Mouse (Mus musculus) heart, embryonic 15.5 days (tissue): ENCODE data around the gene Gm28047. TPM values are rescaled to one million over a fixed set of nuclear protein-coding genes. Genes with fewer than 3 reads are reported as not detected.

ENCODE experiments used
- ATAC-seq: fragments of 200-750 bp; cut with Nextera tagmentation; replicated peaks from 2 replicates; pipeline ENCODE4 v1.8.0; 2017; ENCODE audit warnings: low read depth, moderate TSS enrichment; ENCODE audit not compliant: insufficient number of reproducible peaks, insufficient read depth, low FRiP score
- H3K27ac ChIP-seq: fragments of 300-500 bp; sonication (generic); 2 replicates; pipeline ENCODE4 v1.5.1; 2015; ENCODE audit warnings: mild to moderate bottlenecking, inconsistent platforms
- H3K27me3 ChIP-seq: fragments of 300-500 bp; sonication (generic); 2 replicates; pipeline ENCODE4 v1.6.1; 2015; ENCODE audit warnings: inconsistent platforms
- H3K36me3 ChIP-seq: fragments of 300-500 bp; sonication (generic); 2 replicates; pipeline ENCODE4 v1.6.1; 2015; ENCODE audit warnings: mild to moderate bottlenecking, inconsistent platforms
- H3K4me1 ChIP-seq: fragments of 300-500 bp; sonication (generic); replicated peaks from 2 replicates; pipeline ENCODE4 v1.6.1; 2015; ENCODE audit warnings: inconsistent platforms
- H3K4me2 ChIP-seq: fragments of 300-500 bp; sonication (generic); 2 replicates; pipeline ENCODE4 v1.6.1; 2015; ENCODE audit warnings: inconsistent platforms, mild to moderate bottlenecking, moderate library complexity
- H3K4me3 ChIP-seq: fragments of 300-500 bp; sonication (generic); 2 replicates; pipeline ENCODE4 v1.5.1; 2015; ENCODE audit warnings: mild to moderate bottlenecking, inconsistent platforms
- H3K9ac ChIP-seq: fragments of 300-500 bp; sonication (generic); 2 replicates; pipeline ENCODE4 v1.6.1; 2015; ENCODE audit warnings: mild to moderate bottlenecking, inconsistent platforms
- H3K9me3 ChIP-seq: fragments of 300-500 bp; sonication (generic); replicated peaks from 2 replicates; pipeline ENCODE4 v1.6.1; 2016; ENCODE audit warnings: inconsistent platforms
- WGBS: fragments of 180-500 bp; shearing (Covaris S2); methylation state at CpG from one replicate; pipeline ENCODE4 v1.1.7; 2015; ENCODE audit warnings: mixed read lengths; 5-methylcytosine and 5-hydroxymethylcytosine counted together
- polyA plus RNA-seq: library from polyadenylated mRNA; unstranded; fragments of >200 nt; fragmentation: Nextera tagmentation; extraction: Ambion mirVana; gene quantifications from 2 replicates; pipeline ENCODE4 v1.2.1, GENCODE M21; 2015

The Gm28047 gene
- polyA plus RNA-seq, 1 experiment from 2014 or later: not detected

- ATAC-seq: no peak
- Histone ChIP-seq H3K4me1 (peaks cover 13% of the 10 kb centered on the region), H3K4me2 (no peak overlapping the region), H3K9ac (no peak overlapping the region), H3K9me3 (no peaks in the 10 kb centered on the region), H3K27me3 (no peaks in the 10 kb centered on the region), H3K27ac (peak overlapping the region; percentile 79), H3K36me3 (peaks cover 57% of the 10 kb centered on the region), H3K4me3 (no peak overlapping the region)
- WGBS: 91% methylated on average over 3 of the region's 3 CpGs
Measured at GRCm38 (mm10) chr15:102547478-102547877, 77.4 kb downstream of the Gm28047 start.

DNA sequence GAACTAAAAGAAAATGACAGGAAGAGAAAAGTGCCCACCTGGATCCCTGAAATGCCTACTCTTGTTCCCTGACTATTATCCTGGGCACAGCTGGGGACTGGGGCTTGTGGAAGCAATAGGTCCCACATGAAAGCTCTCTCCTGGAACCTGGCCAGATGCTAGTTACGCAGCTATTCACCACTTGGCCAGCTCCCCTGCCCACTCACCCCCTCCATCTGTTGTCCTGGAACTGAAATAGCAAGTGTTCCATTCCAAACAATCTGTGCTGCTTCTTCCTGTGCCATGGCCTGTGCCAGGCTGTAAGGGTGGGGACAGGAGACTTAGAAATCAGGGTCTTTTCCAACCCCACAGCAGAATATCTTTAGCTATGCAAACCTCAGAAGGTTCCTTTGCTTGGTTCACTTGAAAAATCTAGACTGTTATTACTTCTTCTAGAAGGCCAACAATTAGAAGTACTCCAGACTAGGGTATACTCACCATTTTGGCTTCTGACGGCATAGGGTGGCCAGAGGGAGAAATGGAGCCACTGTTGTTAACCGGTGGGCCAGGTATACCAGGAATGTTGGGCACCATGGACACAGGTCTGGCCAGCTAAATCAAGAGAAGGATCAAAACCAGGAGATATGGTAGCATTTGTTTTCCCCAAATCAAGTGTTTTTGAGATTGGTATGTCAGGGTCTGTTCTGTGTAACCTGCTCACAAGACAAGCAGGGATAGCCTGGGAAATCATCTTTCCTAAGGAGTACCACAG lies 78.0 kb downstream of the Gm28047 start:
- H3K36me3 ChIP-seq: peaks cover 57% of the 10 kb centered on the region
- no peak overlapping the region for H3K9ac ChIP-seq
- H3K4me2 ChIP-seq: no peak overlapping the region
- 65% methylated on average over 3 of the region's 3 CpGs for WGBS
- no peaks in the 10 kb centered on the region for H3K9me3 ChIP-seq
- peak; percentile 64; the same call in 1 of the 2 replicates for ATAC-seq
- no peaks in the 10 kb centered on the region for H3K27me3 ChIP-seq
- H3K27ac ChIP-seq: peak overlapping the region; percentile 79
- H3K4me3 ChIP-seq: no peak overlapping the region
- peaks cover 13% of the 10 kb centered on the region for H3K4me1 ChIP-seq

- Histone ChIP-seq H3K4me1 (peaks cover 13% of the 10 kb centered on the region), H3K4me3 (no peak overlapping the region), H3K27me3 (no peaks in the 10 kb centered on the region), H3K4me2 (no peak overlapping the region), H3K9ac (no peak overlapping the region), H3K36me3 (peaks cover 56% of the 10 kb centered on the region), H3K27ac (peak overlapping the region; percentile 79), H3K9me3 (no peaks in the 10 kb centered on the region)
- no peak for ATAC-seq
- WGBS: 89% methylated on average over 3 of the region's 3 CpGs
Measured at GRCm38 (mm10) chr15:102546246-102546645, 78.6 kb downstream of the Gm28047 start.

DNA sequence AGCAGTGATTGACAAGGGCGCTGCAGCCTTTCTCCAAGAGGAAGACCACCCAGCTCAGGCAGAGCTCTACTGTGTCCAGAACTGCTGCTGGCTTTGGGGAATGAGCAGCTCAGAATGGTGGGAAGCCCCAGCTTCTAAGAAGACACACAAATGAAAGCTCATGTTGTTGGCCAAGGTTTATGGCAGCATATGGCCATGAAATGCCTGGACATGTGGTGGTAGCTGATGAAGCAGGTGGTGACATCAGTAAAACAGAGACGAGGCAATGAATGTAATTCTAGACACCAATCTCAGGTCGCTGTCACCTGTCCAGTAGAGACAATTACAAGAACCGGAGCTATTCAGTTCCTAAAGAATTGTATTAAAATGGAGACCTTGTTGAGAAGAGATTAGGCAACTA lies 80.1 kb downstream of the Gm28047 start:
- Histone ChIP-seq H3K4me2 (no peak overlapping the region), H3K9ac (no peak overlapping the region), H3K36me3 (peaks cover 66% of the 10 kb centered on the region), H3K27me3 (no peaks in the 10 kb centered on the region), H3K4me1 (peaks cover 13% of the 10 kb centered on the region), H3K9me3 (no peaks in the 10 kb centered on the region), H3K27ac (no peak overlapping the region), H3K4me3 (no peak overlapping the region)
- 90% methylated on average over 4 of the region's 4 CpGs for WGBS
- no peak for ATAC-seq

DNA sequence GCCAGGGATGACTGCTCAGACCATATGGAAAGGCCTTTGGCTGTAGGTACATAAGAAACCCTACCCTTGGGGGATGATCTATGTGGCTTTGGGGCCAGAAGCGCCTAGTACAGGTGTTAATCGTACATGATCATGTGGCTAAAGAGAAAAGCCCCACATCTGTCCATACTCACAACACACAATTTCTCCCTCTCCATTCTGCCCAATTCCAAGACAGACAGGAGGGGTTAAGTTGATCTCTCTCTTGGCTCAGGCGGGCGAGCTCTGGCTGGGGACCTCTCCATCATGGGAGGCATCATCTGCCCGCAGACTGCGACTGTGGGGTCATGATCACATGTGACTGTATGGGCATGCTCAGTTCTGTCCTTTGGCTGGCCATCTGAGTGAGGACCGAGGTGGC lies 90.9 kb downstream of the Gm28047 start:
- no peak for ATAC-seq
- Histone ChIP-seq H3K9me3 (no peaks in the 10 kb centered on the region), H3K27ac (no peak overlapping the region), H3K9ac (no peak overlapping the region), H3K4me3 (no peak overlapping the region), H3K27me3 (no peaks in the 10 kb centered on the region), H3K4me2 (no peak overlapping the region), H3K36me3 (peaks cover 66% of the 10 kb centered on the region), H3K4me1 (no peaks in the 10 kb centered on the region)
- WGBS: 91% methylated on average over 7 of the region's 7 CpGs

- ATAC-seq: no peak
- 88% methylated on average over 3 of the region's 3 CpGs for WGBS
- H3K9ac ChIP-seq: no peak overlapping the region
Measured at GRCm38 (mm10) chr15:102532106-102532900, 92.6 kb downstream of the Gm28047 start.

GRCm38 (mm10) chr15:102531586-102531985 lies 93.3 kb downstream of the Gm28047 start:
- no peak for ATAC-seq
- H3K36me3 ChIP-seq: peaks cover 74% of the 10 kb centered on the region
- no peaks in the 10 kb centered on the region for H3K4me1 ChIP-seq
- H3K4me2 ChIP-seq: no peak overlapping the region
- WGBS: 91% methylated on average over 4 of the region's 4 CpGs
- H3K27me3 ChIP-seq: no peaks in the 10 kb centered on the region
- H3K27ac ChIP-seq: no peak overlapping the region
- H3K4me3 ChIP-seq: no peak overlapping the region
- H3K9ac ChIP-seq: no peak overlapping the region
- no peaks in the 10 kb centered on the region for H3K9me3 ChIP-seq

More at GRCm38 (mm10) chr15:102532106-102532900, 92.6 kb downstream of the Gm28047 start:
- Histone ChIP-seq H3K4me1 (no peaks in the 10 kb centered on the region), H3K4me2 (no peak overlapping the region), H3K27me3 (no peaks in the 10 kb centered on the region), H3K36me3 (peaks cover 76% of the 10 kb centered on the region), H3K27ac (no peak overlapping the region), H3K9me3 (no peaks in the 10 kb centered on the region), H3K4me3 (no peak overlapping the region)

- no peak for ATAC-seq
- Histone ChIP-seq H3K9ac (no peak overlapping the region), H3K4me3 (no peak overlapping the region), H3K27ac (no peak overlapping the region), H3K36me3 (peaks cover 67% of the 10 kb centered on the region), H3K9me3 (no peaks in the 10 kb centered on the region), H3K27me3 (no peaks in the 10 kb centered on the region), H3K4me1 (no peaks in the 10 kb centered on the region), H3K4me2 (no peak overlapping the region)
- WGBS: 77% methylated on average over 4 of the region's 4 CpGs
Measured at GRCm38 (mm10) chr15:102530566-102530965, 94.3 kb downstream of the Gm28047 start.

GRCm38 (mm10) chr15:102528396-102528795 lies 96.5 kb downstream of the Gm28047 start:
- Histone ChIP-seq H3K4me2 (no peak overlapping the region), H3K4me1 (no peaks in the 10 kb centered on the region), H3K36me3 (peaks cover 65% of the 10 kb centered on the region), H3K27ac (no peak overlapping the region), H3K4me3 (no peak overlapping the region), H3K27me3 (no peaks in the 10 kb centered on the region), H3K9ac (no peak overlapping the region), H3K9me3 (no peaks in the 10 kb centered on the region)
- WGBS: 90% methylated on average over 1 of the region's 1 CpGs
- no peak for ATAC-seq

- Histone ChIP-seq H3K9ac (no peak overlapping the region), H3K27ac (no peak overlapping the region), H3K27me3 (no peaks in the 10 kb centered on the region), H3K36me3 (peaks cover 62% of the 10 kb centered on the region), H3K4me1 (no peaks in the 10 kb centered on the region), H3K4me2 (no peak overlapping the region), H3K4me3 (no peak overlapping the region), H3K9me3 (no peaks in the 10 kb centered on the region)
- 68% methylated on average over 3 of the region's 3 CpGs for WGBS
- no peak for ATAC-seq
Measured at GRCm38 (mm10) chr15:102527936-102528335, 96.9 kb downstream of the Gm28047 start.

DNA sequence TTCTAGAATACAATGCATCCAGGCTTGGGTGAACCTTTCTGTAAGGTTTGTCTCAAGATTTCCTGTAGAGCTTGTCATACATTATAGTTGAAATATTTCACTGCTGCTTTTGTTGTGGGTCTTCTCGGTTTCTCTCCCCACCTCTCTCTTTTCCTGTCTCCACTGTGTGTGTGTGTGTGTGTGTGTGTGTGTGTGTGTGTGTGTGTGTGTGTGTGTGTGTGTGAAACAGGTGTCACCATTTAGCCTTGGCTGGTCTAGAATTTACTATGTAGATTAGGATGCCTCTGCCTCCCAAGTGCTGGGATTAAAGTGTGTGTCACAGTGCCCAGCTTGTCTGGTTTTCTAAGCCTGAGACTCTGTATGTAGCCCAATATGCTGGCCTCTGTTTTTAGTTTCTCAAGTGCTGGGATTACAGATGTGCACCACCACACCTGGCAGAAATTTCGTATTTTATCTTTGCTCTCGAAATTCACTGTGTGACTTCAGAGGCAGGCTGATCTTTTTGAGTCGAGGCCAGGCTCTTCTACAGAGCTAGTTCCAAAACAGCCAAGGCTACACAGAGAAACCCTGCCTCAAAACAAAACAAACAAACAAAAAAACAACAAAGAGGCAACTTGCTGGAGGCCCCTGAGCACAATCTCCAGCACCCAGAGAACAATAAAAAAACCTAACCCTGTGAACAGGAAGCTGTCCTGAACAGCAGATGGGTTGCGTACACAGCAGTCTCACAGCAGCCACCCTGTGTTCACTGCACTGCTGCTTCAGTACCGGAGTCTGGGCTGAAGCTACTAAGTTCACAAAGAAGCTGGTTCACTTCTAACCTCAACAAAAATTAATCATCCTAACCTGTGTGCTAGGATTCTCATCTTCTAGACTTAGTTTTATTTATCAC lies 98.5 kb downstream of the Gm28047 start:
- 73% methylated on average over 6 of the region's 6 CpGs for WGBS
- no peak for ATAC-seq

More for the DNA sequence above, 98.5 kb downstream of the Gm28047 start:
- Histone ChIP-seq H3K27ac (no peak overlapping the region), H3K4me3 (no peak overlapping the region), H3K9me3 (no peaks in the 10 kb centered on the region), H3K36me3 (peaks cover 71% of the 10 kb centered on the region), H3K27me3 (no peaks in the 10 kb centered on the region), H3K9ac (no peak overlapping the region), H3K4me2 (no peak overlapping the region), H3K4me1 (no peaks in the 10 kb centered on the region)
